Mouse (Mus musculus) embryonic facial prominence, embryonic 12.5 days (tissue): ENCODE results near the gene Chic2. TPM values are rescaled to one million over a fixed set of nuclear protein-coding genes. Genes with fewer than 3 reads are reported as not detected.

Experiments used
- ATAC-seq: fragments of 200-750 bp; cut with Nextera tagmentation; 2 replicates; pipeline ENCODE4 v1.8.0; 2017; ENCODE audit not compliant: insufficient number of reproducible peaks, insufficient read depth, low FRiP score, low TSS enrichment
- H3K27ac ChIP-seq: fragments of 300-500 bp; sonication (generic); 2 replicates; pipeline ENCODE4 v1.5.1; 2016; ENCODE audit warnings: mild to moderate bottlenecking
- H3K27me3 ChIP-seq: fragments of 300-500 bp; sonication (generic); 2 replicates; pipeline ENCODE4 v1.6.1; 2016; ENCODE audit warnings: mild to moderate bottlenecking, moderate library complexity
- H3K36me3 ChIP-seq: fragments of 300-500 bp; sonication (generic); 2 replicates; pipeline ENCODE4 v1.6.1; 2016; ENCODE audit warnings: mild to moderate bottlenecking
- H3K4me1 ChIP-seq: fragments of 300-500 bp; sonication (generic); 2 replicates; pipeline ENCODE4 v1.6.1; 2016
- H3K4me2 ChIP-seq: fragments of 300-500 bp; sonication (generic); replicated peaks from 2 replicates; pipeline ENCODE4 v1.6.1; 2016; ENCODE audit warnings: mild to moderate bottlenecking, moderate library complexity
- H3K4me3 ChIP-seq: fragments of 300-500 bp; sonication (generic); 2 replicates; pipeline ENCODE4 v1.5.1; 2016; ENCODE audit warnings: mild to moderate bottlenecking
- H3K9ac ChIP-seq: fragments of 300-500 bp; sonication (generic); 2 replicates; pipeline ENCODE4 v1.6.1; 2016; ENCODE audit warnings: mild to moderate bottlenecking, moderate library complexity
- H3K9me3 ChIP-seq: fragments of 300-500 bp; sonication (generic); 2 replicates; pipeline ENCODE4 v1.6.1; 2016; ENCODE audit warnings: mild to moderate bottlenecking, moderate library complexity
- WGBS: fragments of 180-500 bp; shearing (Covaris S2); methylation state at CpG from one replicate; pipeline ENCODE4 v1.1.7; 2016; 5-methylcytosine and 5-hydroxymethylcytosine counted together
- polyA plus RNA-seq: library from polyadenylated mRNA; unstranded; fragments of >200 nt; fragmentation: Nextera tagmentation; extraction: Ambion mirVana; gene quantifications from 2 replicates; pipeline ENCODE4 v1.2.1, GENCODE M21; 2016

Gene Chic2
- 50.1 and 51.8 TPM in 2 replicates for polyA plus RNA-seq

GRCm38 (mm10) chr5:75044310-75044904 is at the start of gene Chic2:
Gene Chic2, minus strand, starts transcription at chr5:75044774.
- H3K4me3 ChIP-seq: peak within 1 kb of the TSS; percentile 96
- peak within 1 kb of the TSS; percentile 99 for H3K9ac ChIP-seq
- H3K4me2 ChIP-seq: peak within 1 kb of the TSS; percentile 80
- peak within 1 kb of the TSS; percentile 85 for H3K27ac ChIP-seq
- H3K9me3 ChIP-seq: no peaks in the 10 kb centered on the region
- H3K36me3 ChIP-seq: peaks cover 3% of the 10 kb centered on the region; the same call in 1 of the 2 replicates
- WGBS: under 1% methylated on average over 66 of the region's 90 CpGs
- H3K4me1 ChIP-seq: peaks cover 7% of the 10 kb centered on the region
- peak; percentile 89 for ATAC-seq
- no peaks in the 10 kb centered on the region for H3K27me3 ChIP-seq

DNA sequence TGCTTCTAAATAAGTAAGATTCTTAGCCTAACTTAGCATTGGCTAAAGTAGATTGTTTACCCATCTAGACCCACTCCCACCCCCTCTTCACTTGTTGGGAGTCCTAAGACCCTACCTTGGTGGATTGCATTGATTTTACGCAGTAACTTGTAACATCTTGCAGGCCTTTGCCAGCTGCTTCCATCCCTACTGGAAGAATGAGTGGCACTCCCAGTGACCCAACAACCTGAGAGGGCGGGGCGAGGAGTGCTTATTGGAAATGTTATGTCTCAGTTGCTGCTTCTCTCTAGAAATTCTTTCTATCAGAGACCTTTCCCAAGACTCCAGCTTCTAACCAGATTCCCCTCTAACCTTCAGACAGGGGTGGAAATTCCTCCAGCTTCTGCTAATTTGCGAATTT is 41.3 kb upstream of the Chic2 start:
- Histone ChIP-seq H3K27me3 (peaks cover 62% of the 10 kb centered on the region), H3K9ac (no peak overlapping the region), H3K4me3 (no peak overlapping the region), H3K4me1 (no peaks in the 10 kb centered on the region), H3K4me2 (no peak overlapping the region), H3K27ac (no peak overlapping the region), H3K36me3 (no peaks in the 10 kb centered on the region), H3K9me3 (no peaks in the 10 kb centered on the region)
- WGBS: 10% methylated on average over 4 of the region's 4 CpGs
- no peak for ATAC-seq

- WGBS: under 1% methylated on average over 17 of the region's 17 CpGs
- no peak for ATAC-seq
- Histone ChIP-seq H3K9ac (no peak overlapping the region), H3K4me1 (no peaks in the 10 kb centered on the region), H3K27ac (no peak overlapping the region), H3K36me3 (no peaks in the 10 kb centered on the region), H3K4me2 (no peak overlapping the region), H3K9me3 (no peaks in the 10 kb centered on the region), H3K4me3 (no peak overlapping the region), H3K27me3 (peaks cover 66% of the 10 kb centered on the region)
Observed at GRCm38 (mm10) chr5:75085521-75085875, 40.9 kb upstream of the Chic2 start.

GRCm38 (mm10) chr5:75084871-75085520 is 40.4 kb upstream of the Chic2 start:
- ATAC-seq: no peak
- Histone ChIP-seq H3K27ac (no peak overlapping the region), H3K27me3 (peaks cover 71% of the 10 kb centered on the region), H3K4me3 (0 out of 2 replicates have a peak overlapping the region, but pooled peaks have one; percentile 3), H3K36me3 (no peaks in the 10 kb centered on the region), H3K9me3 (no peaks in the 10 kb centered on the region), H3K4me1 (no peaks in the 10 kb centered on the region), H3K4me2 (no peak overlapping the region), H3K9ac (no peak overlapping the region)
- under 1% methylated on average over 25 of the region's 25 CpGs for WGBS

- no peaks in the 10 kb centered on the region for H3K4me1 ChIP-seq
- H3K4me2 ChIP-seq: no peak overlapping the region
- H3K36me3 ChIP-seq: no peaks in the 10 kb centered on the region
- H3K9me3 ChIP-seq: no peaks in the 10 kb centered on the region
- H3K9ac ChIP-seq: no peak overlapping the region
- no peak for ATAC-seq
- no peak overlapping the region for H3K4me3 ChIP-seq
- under 1% methylated on average over 8 of the region's 8 CpGs for WGBS
- no peak overlapping the region for H3K27ac ChIP-seq
- peaks cover 77% of the 10 kb centered on the region for H3K27me3 ChIP-seq
Observed at GRCm38 (mm10) chr5:75084393-75084870, 39.9 kb upstream of the Chic2 start.

DNA sequence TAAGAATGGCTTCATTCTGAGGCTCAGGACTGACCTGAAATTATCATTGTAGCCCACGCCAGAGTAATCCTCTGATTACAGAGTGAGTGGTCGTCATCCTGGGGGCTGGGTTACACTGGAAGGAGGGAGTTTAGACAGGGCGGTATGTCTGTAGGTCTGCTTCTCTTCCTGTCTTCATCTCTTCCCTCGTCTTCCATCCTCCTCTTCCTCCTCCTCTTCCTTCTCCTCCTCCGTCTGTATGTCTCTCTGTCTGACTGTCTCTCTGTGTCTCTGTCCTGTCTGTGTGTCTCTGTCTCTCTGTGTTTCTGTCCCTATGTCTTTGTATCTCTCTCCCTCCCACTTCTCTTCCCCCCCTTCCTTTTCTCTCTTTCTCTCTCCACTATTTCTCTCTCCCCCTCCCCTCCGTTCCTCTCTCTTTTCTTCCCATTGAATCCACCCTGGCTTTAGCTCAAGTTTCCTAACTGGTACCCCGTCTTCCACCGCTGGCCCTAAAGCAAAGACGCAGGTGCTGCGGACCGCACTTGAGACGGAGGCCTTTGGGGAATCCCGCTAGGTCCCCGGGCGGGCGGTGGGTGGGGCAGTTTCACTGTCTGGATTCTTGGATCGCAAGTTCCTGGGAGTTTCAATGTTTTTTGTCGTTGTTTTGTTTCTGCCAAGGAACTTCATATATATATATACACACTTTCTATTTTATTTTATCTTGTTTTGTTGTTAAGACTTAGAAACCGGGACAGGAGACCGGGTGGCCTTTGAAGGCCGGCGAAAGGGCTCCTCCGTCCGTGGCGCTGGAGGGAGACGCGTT is 39.2 kb upstream of the Chic2 start:
- ATAC-seq: no peak
- no peak overlapping the region for H3K9ac ChIP-seq
- no peaks in the 10 kb centered on the region for H3K36me3 ChIP-seq
- H3K4me1 ChIP-seq: no peaks in the 10 kb centered on the region
- no peaks in the 10 kb centered on the region for H3K9me3 ChIP-seq
- H3K4me3 ChIP-seq: no peak overlapping the region
- under 1% methylated on average over 27 of the region's 27 CpGs for WGBS
- peaks cover 83% of the 10 kb centered on the region for H3K27me3 ChIP-seq
- no peak overlapping the region for H3K27ac ChIP-seq
- no peak overlapping the region for H3K4me2 ChIP-seq

DNA sequence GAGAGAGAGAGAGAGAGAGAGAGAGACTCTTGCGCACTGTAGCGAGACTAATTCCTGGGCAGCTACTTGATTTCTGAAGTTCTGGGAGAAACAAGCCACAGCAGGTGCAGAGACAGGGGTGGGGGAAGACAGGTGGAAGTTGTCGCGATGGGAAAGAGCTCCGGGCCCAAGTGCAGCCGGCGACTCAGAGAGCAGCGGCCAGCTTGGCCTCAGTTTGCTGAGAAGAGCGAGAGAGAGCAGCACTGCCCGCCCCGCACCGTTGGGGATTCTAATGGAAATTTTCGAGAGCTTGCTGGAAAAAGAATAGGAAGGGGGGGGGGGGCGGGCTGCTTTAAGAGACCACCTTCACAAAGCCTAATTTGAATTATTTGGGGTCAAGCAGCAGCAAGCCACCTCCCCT is 38.5 kb upstream of the Chic2 start:
- no peak for ATAC-seq
- H3K4me2 ChIP-seq: no peak overlapping the region

GRCm38 (mm10) chr5:75082439-75082838 is 37.9 kb upstream of the Chic2 start:
- Histone ChIP-seq H3K27ac (no peak overlapping the region), H3K9me3 (no peaks in the 10 kb centered on the region), H3K4me1 (no peaks in the 10 kb centered on the region), H3K4me2 (no peak overlapping the region), H3K4me3 (no peak overlapping the region), H3K27me3 (peaks cover 92% of the 10 kb centered on the region), H3K36me3 (no peaks in the 10 kb centered on the region), H3K9ac (no peak overlapping the region)
- no peak for ATAC-seq
- WGBS: 4% methylated on average over 6 of the region's 6 CpGs

More for the DNA sequence above, 38.5 kb upstream of the Chic2 start:
- WGBS: 0% methylated on average over 12 of the region's 14 CpGs
- Histone ChIP-seq H3K36me3 (no peaks in the 10 kb centered on the region), H3K27me3 (peaks cover 91% of the 10 kb centered on the region), H3K9ac (no peak overlapping the region), H3K9me3 (no peaks in the 10 kb centered on the region), H3K27ac (no peak overlapping the region), H3K4me1 (no peaks in the 10 kb centered on the region), H3K4me3 (no peak overlapping the region)

- H3K27me3 ChIP-seq: peaks cover 92% of the 10 kb centered on the region
- peaks cover 11% of the 10 kb centered on the region for H3K4me1 ChIP-seq
- no peaks in the 10 kb centered on the region for H3K36me3 ChIP-seq
- no peak overlapping the region for H3K4me3 ChIP-seq
- no peaks in the 10 kb centered on the region for H3K9me3 ChIP-seq
- ATAC-seq: no peak
- H3K27ac ChIP-seq: no peak overlapping the region
- no peak overlapping the region for H3K4me2 ChIP-seq
- WGBS: 0% methylated on average over 7 of the region's 7 CpGs
- H3K9ac ChIP-seq: no peak overlapping the region
Observed at GRCm38 (mm10) chr5:75079564-75079963, 35.0 kb upstream of the Chic2 start.

DNA sequence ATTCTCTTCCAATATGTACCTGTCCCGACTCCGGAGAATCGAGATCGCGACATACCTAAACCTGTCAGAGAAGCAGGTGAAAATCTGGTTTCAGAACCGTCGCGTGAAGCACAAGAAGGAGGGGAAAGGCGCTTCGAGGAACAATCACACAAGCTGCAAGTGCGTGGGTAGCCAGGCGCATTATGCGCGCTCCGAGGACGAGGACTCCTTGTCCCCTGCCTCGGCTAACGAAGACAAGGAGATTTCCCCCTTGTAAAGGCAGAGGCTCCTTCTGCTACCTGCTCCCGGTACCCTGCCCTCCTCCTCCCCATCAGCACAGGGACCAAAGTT is 32.4 kb upstream of the Chic2 start:
- Histone ChIP-seq H3K4me3 (no peak overlapping the region), H3K27me3 (peaks cover 94% of the 10 kb centered on the region), H3K9me3 (no peaks in the 10 kb centered on the region), H3K4me1 (peaks cover 11% of the 10 kb centered on the region), H3K36me3 (no peaks in the 10 kb centered on the region), H3K9ac (no peak overlapping the region), H3K4me2 (no peak overlapping the region), H3K27ac (no peak overlapping the region)
- ATAC-seq: no peak
- 1% methylated on average over 19 of the region's 19 CpGs for WGBS

GRCm38 (mm10) chr5:75076326-75077050 is 31.9 kb upstream of the Chic2 start:
- Histone ChIP-seq H3K9me3 (no peaks in the 10 kb centered on the region), H3K36me3 (no peaks in the 10 kb centered on the region), H3K9ac (no peak overlapping the region), H3K4me2 (peak overlapping the region; percentile 46), H3K4me1 (peaks cover 11% of the 10 kb centered on the region), H3K27ac (no peak overlapping the region), H3K27me3 (peaks cover 93% of the 10 kb centered on the region), H3K4me3 (peak overlapping the region; percentile 30)
- no peak for ATAC-seq
- under 1% methylated on average over 17 of the region's 17 CpGs for WGBS
